Mouse (Mus musculus): ENCODE measurements around the gene Olfr12.

The Olfr12 gene

DNA sequence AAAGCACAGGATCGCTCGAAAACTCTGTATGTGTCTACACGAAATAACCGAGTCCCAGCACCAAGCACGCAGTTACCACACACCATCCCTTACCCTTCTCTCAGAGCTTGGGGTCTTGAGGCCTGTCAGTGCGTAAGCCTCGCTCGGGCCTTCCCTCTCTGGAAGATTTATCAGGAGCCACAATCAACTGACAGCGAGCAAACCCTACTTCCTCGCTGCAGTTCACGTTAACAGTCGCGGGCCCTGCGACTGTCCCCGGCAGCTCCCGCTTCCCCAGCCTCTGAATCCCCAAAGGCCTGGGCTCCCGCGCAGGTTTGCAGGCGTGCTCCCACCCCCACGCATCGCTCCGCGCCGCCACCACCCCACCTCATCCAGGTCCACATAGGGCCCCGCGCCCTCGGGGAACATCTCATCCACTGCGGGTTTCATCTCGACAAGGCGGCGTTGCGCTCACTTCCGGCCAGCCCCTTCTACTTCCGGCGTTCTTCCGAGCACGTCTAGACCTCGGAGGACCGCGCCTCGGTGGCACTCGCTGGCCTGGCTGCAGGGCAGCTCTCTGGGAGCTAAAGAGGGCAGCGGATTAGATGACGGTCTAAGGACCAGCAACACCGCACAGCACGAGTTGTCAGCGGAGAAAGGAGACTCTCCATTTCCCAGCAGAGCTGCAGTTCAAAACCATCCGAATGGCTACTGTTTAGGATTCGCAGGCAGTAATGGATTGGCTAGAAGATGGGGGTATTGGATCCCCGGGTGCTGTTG is 24.1 kb downstream of the Olfr12 start, which contains the start of gene Cops9:
Gene Cops9 (minus strand): TSS at position 472 of the 759 bp plus-strand sequence.
- DNase-seq, result peak; percentile 90

DNA sequence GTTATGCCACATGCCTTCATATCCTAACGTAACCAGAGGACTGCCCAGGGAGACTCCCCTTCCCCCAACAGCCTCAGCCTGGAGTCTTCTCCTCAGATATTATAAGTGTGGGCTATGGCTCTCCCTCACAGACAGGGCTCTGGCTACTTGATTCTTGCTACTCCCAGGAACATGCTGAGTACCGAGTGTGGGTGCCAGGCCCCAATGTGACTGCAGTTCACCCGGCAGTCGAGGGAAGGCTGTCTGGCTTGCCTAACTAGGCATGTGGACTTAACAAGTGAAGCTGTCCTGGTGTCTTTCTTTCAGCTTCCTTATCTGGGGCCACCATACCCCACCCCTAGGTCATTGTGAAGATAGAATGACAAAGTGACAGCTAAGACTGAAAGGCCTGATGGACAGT is 26.1 kb downstream of the Olfr12 start:
- no peak for DNase-seq

DNA sequence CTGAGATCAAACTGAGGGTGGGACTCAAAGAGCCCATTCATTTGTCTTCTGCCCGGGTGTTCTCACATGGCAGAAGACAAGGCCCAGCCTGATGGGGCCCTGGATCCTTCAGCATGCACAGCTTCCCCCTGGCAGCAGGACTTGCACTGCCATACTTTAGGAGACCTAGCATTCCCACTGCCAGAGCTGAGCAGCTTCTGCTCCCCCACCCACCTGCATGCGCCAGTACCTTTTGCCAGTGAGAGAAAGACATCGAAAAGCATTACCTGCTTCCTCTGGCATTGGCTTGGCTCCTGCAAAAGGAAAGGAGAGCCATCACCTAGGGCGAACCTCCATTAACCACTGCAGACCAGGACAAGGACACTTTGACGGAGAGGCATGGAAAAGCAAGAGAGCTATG is 27.3 kb downstream of the Olfr12 start:
- no peak for DNase-seq

DNA sequence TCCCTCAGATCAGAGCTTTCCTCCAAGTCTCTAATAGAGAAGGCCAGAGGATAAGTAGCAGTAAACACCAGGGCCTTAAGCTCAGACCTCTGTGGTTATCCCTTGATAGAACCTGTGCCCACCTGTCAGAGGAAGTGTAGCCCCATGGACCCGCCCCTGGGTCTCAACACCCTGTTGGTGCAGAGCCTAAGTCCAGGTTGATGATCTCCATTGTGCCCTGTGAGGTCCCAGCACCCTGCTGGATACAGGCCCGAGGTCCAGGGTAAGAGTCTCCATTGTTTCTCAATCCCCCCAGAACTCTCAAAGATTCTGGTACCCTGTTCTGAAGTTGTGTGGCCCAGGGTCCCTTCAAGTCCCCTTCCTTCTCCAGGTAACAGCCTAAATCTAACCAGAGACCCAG is 28.5 kb downstream of the Olfr12 start:
- DNase-seq, result no peak

DNA sequence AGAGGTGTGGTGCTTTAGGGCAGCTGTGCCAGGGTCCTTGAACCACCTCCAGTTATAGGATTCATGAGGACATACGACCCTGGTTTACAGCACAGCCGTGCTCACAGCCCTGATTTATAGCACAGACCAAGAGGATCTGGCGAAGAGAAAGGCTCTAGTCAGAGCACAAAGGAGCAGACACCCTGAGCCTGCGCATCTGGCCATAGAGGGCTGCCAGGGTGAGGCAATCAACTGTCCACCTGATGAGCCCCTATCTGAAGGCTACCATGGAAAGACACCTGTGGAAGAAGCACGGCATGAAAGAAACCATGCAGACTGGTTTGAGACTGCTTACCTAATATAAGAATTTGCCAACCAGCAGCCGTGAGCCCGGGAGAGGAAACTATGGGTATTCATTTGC is 29.0 kb downstream of the Olfr12 start:
- DNase-seq, result no peak

DNA sequence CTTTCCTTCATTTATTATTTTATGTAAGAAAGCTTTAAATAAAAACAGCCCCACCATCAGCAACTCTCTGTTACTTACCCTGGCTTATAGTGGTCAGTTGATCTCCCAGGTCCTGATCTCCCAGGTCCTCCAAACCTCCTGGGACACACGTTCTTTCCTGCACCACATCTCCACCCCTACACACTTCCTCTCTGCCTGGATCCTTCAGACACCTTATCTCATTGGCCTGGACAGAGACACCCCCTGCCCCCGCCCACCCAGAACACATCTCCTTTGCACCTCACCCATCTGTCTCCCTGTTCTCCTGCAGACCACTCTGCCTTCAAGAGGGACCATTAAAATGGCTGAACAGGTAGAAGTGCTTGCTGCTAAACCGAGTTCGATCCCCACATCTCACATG is 29.4 kb downstream of the Olfr12 start:
- DNase-seq, result no peak

DNA sequence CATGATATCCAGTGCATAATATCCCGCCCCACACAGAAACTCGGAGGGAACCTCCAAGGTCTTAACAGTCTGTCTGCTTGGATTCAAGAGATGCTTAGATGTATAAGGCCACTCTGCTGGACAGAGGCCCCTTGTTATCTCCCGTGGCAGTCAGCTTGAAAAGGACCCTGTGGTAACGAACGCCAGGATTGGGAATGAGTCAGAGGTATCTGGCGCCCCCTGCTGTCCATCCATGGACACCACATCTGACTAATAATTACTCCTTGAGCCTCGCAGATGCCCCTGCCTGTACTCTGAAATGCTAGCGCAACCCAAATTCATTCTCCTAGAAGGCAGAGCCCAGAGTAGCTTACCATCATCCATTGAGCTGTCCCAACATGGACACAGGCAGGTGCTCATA is 30.2 kb downstream of the Olfr12 start:
- DNase-seq, result peak; percentile 67

DNA sequence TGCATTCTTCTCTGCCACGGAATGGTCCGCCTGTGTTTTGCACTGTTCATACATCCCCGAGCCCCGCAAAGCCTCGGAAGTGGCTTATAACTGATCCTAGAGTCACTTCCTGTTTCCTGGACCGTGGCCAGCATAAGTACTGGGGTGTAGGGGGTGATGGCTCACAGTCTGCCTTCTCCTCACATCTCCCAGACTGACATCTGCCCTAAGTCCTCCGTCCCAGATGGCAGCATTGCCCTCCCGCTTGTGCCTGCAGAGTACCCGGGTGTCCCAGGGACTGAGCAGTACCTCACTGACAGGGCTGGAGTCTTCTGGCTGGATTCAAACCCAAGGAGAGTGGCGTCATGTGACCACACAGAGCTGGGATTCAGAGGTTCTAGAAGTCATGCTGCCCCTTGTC is 30.6 kb downstream of the Olfr12 start:
- DNase-seq, result no peak

DNA sequence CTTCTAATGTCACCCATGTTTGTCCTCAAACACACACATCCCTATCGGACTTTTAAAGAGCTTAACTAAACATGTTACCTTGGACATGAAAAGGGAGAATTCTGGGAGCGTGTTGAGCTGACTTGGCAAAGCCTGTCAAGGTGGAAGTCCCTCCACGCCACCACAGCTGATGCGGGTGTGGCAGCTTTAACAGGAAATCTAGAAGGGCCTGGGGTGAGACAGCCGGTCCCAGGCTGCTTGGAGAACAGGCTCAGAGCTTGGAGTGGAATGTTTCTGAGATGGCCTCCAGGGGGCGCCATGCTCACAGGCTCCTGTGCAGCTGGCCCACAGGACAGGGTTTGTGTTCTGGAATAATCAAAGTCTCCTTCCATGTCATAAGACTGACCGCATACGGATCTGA is 31.1 kb downstream of the Olfr12 start, which contains the start of gene Otos:
Gene Otos (minus strand): TSS at position 169 of the 400 bp plus-strand sequence.
- DNase-seq, result peak; percentile 70

DNA sequence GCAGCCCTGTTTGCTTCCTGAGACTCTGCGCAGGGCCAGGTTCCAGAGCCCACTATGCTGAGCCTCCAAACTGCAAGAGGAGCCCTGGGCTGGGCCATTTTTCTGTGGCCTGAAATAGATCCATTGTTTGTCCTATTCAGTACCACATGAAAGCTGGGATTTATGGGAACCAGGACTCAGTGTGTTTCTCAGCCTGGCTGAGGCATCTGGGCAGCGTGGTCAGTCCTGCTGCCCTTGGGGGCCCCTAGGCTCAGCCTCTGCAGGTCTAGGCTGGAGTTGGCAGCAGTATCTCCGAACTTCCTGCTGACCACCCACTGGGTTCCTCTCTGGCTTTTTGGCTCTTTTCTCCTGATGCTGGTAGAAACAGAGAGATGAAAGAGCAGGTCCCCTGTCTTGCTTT is 33.9 kb downstream of the Olfr12 start:
- no peak for DNase-seq

DNA sequence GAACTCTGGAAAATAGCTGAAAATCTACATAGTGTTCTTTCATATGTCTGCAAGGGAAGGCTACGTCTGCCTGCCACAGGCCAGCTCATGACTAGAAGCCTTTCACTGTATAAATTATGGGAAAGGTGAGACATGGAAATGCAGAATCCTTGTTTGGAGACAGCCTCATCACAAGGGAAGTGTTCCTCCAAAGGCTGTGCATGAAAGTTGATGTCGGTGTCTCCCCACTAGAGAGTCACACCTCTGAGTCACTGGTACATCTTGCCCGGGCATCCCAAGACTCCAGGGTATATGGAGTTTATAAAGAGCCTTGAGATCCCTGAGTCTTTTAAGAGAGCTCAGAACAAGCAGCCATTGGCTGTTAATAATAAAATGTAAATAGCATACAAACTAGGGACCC is 35.6 kb downstream of the Olfr12 start:
- DNase-seq, result no peak

DNA sequence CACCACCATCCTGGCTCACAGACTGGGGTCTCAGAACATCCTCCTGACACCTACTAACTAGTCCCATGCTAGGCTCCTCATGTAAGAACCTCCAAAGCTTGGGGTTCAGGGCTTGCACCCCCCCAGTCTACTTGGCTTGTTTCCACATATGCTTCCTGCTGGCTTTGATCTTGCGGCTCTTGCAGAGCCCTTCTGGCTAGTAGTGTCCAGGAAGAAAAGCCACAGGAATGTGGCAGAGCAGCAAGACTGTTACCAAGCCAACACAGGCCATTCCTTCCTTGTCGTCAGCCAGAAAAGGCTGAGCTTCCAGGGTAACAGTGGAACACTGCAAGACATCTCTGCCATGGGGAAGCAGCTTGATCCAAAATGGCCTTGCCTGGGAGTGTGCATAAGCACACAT is 37.1 kb downstream of the Olfr12 start:
- no peak for DNase-seq

DNA sequence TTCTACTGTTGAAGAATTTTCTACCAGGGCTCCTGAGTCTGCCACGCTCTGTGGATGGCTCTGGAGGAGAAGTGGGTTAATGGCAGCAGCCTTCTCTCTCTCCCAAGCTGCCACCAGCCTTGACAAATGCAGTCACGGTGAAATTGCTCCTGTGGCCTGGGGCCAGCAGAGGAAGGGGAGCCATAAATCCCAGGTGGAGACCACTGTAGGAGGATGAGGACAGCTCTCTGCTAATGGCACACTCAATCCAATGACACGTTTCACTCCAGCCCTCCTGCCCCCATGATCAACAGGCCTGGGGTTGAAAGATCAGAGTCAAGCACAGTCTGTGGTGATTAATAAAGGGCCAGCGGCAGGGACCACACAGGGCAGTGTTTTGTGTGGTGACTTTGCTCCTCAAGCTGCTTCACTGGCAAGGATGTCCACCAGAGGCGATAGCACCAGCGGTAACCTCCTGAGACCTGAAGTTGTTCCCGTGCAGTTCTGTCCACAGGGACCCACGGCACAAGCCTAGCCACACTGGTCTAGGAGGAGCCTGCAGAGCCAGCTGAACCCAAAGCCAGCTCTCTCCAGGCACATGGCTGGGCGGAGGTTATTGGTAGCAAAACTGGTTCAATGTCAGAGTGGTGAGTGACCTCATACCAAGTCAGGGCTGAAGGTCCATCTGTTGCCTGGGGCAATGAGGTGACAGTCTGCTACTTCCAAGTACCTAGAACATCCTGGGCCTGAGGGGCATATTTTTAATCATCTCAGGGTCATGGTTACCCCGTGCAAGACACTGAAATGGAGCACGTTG is 39.6 kb downstream of the Olfr12 start:
- no peak for DNase-seq

DNA sequence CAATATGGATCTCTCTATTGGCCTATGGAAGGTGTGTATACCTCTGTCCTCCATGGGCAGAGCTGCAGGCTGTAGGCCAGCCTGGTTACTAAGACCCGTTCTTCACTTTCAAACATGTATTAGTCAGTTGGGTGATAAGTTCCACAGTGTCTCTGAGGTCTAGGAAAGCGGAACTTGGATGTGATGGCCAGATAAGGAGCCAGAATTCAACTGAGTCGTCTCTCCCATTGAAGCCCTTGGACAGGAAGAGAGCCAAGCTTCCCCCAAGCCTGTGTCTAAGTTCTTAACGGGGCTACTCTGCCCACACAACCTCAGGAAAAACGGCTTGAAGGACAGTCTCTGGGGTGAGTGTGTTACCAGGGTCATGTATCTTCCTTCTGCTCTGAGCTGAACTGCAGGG is 41.8 kb downstream of the Olfr12 start:
- no peak for DNase-seq

DNA sequence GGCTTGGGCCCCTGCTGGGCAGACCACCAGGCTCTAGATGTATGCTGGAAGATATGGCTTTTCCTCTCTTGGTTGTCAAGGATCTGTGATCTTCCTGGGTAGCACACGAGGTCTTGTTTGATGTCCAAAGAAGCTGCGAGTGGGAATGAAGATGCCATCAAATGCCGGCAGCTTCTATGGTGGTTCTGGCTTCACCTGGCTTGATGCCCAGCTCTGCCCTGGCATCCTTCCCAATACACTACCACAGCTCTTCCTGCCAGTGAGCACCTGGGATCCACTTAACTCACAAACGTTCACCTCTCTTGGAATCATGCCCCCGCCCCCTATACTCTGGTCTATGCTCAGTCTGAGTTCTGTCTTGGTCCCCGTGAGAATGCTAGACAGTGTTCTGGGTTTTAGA is 49.5 kb downstream of the Olfr12 start:
- DNase-seq, result no peak

DNA sequence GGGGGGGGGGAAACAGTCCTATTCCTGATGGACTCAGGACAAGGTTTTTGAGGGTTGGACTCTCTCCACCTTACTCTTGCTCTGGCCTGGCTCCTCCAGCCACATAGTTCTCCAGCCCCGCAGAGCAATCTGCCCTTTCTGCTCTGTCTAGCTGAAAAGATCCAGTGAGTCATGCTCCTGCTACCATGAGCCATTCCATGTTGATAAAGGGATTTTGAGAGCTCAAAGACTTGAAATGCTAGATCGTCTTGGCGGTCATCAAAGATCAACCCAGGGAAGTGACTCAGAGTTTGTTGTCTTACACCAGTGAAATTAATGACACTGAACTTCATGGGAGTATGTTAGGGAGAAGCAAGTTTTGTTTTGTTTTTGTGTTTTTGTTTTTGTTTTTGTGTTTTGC is 51.8 kb downstream of the Olfr12 start:
- no peak for DNase-seq

DNA sequence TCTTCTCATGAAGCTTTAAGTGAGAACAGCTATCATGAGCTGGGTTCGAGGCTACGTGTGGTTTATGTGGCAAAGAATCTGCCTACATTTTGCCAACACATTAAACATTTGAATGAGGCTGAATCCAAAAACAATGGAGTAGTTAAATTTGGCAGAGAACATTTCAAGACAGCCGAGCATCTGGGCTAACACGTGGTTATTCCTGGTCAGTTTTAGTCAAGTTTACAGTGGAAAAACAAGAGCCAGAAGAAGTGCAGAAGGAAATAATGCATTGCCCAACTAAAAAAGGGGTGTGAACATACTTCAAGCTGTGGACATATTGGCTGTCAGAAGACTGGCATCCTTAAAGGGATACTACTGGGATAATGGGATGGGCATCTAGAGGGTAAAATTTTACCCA is 53.7 kb downstream of the Olfr12 start:
- no peak for DNase-seq

All from layer of hippocampus, adult 9-11 months (tissue).